Mouse (Mus musculus): ENCODE measurements at regions not wholly inside any gene's neighbourhood (a gene's known extent, or its start where the extent isn't known, plus 50 kb on each side); places are given as distances from the start of the nearest gene placed in this dataset.

GRCm38 (mm10) chr13:102573286-102573921, 120.0 kb upstream of the Cd180 start:
- Histone ChIP-seq H3K4me3 (ENCODE audit: insufficient read depth, low read depth, low read length) (no peak overlapping the region), H3K27ac (ENCODE audit: insufficient read depth, low read depth, low read length) (peak overlapping the region; percentile 45), H3K36me3 (ENCODE audit: control insufficient read depth, insufficient read depth, low read length) (no peaks in the 10 kb centered on the region), H3K4me1 (ENCODE audit: control insufficient read depth, insufficient read depth, low read length) (peaks cover 11% of the 10 kb centered on the region; the same call in 1 of the 2 replicates), H3K27me3 (replicated peaks; ENCODE audit: control insufficient read depth, insufficient read depth, low read length) (no peaks in the 10 kb centered on the region)
- TF ChIP-seq CTCF (conservative IDR thresholded peaks at IDR 0.05; ENCODE audit: insufficient read depth, insufficient read length, low read depth, low read length) (no peak), POLR2A (IDR thresholded peaks at IDR 0.05; ENCODE audit: low read depth, low read length) (no peak)
- 67% methylated on average over 5 of the region's 5 CpGs for WGBS
- DNase-seq, result no peak

DNA sequence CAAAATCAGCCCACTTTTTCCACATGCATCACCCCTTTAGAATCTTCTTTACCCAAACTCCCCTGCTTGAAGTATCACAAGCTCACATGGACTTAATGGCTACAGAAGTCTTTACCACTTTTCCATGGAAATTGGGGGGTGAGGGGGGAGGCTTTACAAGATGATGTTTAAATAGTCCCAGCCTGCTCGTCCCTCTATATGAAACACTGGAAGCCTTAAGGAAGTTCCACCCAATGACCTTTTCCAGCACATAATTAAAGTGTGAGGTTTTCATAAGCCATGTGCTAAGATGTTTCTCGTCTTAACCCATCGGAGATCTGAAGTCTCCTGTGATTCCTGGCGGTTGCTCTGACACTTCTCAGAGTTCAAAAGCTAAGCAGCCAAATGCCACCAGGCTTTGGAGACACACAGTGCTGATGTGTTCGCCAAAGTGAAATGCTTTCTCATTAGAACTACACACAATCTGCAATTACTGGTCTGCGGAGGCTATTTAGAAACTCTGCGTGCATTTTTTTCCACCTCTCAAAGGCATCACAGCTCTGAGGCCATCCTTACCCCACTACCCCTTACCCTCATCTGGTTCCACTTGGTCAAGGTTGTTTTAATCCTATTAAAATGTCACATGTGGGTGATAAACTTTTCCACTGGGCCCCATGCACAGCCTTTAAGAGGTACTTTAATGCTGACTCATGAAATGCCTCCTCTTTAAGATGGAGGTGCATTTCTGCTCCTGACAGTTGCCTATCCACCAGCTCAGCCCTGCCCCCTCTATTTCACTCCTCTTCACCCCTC, 116.3 kb upstream of the Cd180 start:
- Histone ChIP-seq H3K36me3 (ENCODE audit: control insufficient read depth, insufficient read depth, low read length) (no peaks in the 10 kb centered on the region), H3K4me3 (ENCODE audit: insufficient read depth, low read depth, low read length) (no peak overlapping the region), H3K27ac (ENCODE audit: insufficient read depth, low read depth, low read length) (no peak overlapping the region; the same call in 1 of the 2 replicates), H3K27me3 (replicated peaks; ENCODE audit: control insufficient read depth, insufficient read depth, low read length) (no peaks in the 10 kb centered on the region; the same call in 1 of the 2 replicates), H3K4me1 (ENCODE audit: control insufficient read depth, insufficient read depth, low read length) (peaks cover 11% of the 10 kb centered on the region; the same call in 1 of the 2 replicates)
- TF ChIP-seq CTCF (conservative IDR thresholded peaks at IDR 0.05; ENCODE audit: insufficient read depth, insufficient read length, low read depth, low read length), result no peak
- no peak for TF ChIP-seq POLR2A (IDR thresholded peaks at IDR 0.05; ENCODE audit: low read depth, low read length)
- no peak for DNase-seq
- WGBS, result 82% methylated on average over 7 of the region's 7 CpGs

GRCm38 (mm10) chr13:102578811-102579210, 114.5 kb upstream of the Cd180 start:
- TF ChIP-seq CTCF (conservative IDR thresholded peaks at IDR 0.05; ENCODE audit: insufficient read depth, insufficient read length, low read depth, low read length) (no peak), POLR2A (IDR thresholded peaks at IDR 0.05; ENCODE audit: low read depth, low read length) (no peak)
- H3K4me3 ChIP-seq (ENCODE audit: insufficient read depth, low read depth, low read length), result no peak overlapping the region
- no peaks in the 10 kb centered on the region for H3K4me1 ChIP-seq (ENCODE audit: control insufficient read depth, insufficient read depth, low read length)
- no peaks in the 10 kb centered on the region; the same call in 1 of the 2 replicates for H3K27me3 ChIP-seq (replicated peaks; ENCODE audit: control insufficient read depth, insufficient read depth, low read length)
- peak overlapping the region; percentile 50; the same call in 1 of the 2 replicates for H3K27ac ChIP-seq (ENCODE audit: insufficient read depth, low read depth, low read length)
- DNase-seq, result peak; percentile 66
- H3K36me3 ChIP-seq (ENCODE audit: control insufficient read depth, insufficient read depth, low read length), result no peaks in the 10 kb centered on the region
- 71% methylated on average over 2 of the region's 2 CpGs for WGBS

- no peak overlapping the region for H3K27ac ChIP-seq (ENCODE audit: insufficient read depth, low read depth, low read length)
- TF ChIP-seq POLR2A (IDR thresholded peaks at IDR 0.05; ENCODE audit: low read depth, low read length) (no peak), CTCF (conservative IDR thresholded peaks at IDR 0.05; ENCODE audit: insufficient read depth, insufficient read length, low read depth, low read length) (no peak)
- 84% methylated on average over 3 of the region's 3 CpGs for WGBS
- H3K4me3 ChIP-seq (ENCODE audit: insufficient read depth, low read depth, low read length), result no peak overlapping the region
- peaks cover 2% of the 10 kb centered on the region; the same call in 1 of the 2 replicates for H3K4me1 ChIP-seq (ENCODE audit: control insufficient read depth, insufficient read depth, low read length)
- DNase-seq, result no peak
- no peaks in the 10 kb centered on the region; the same call in 1 of the 2 replicates for H3K27me3 ChIP-seq (replicated peaks; ENCODE audit: control insufficient read depth, insufficient read depth, low read length)
- H3K36me3 ChIP-seq (ENCODE audit: control insufficient read depth, insufficient read depth, low read length), result no peaks in the 10 kb centered on the region
These were observed 113.7 kb upstream of the Cd180 start for GRCm38 (mm10) chr13:102579638-102580037.

DNA sequence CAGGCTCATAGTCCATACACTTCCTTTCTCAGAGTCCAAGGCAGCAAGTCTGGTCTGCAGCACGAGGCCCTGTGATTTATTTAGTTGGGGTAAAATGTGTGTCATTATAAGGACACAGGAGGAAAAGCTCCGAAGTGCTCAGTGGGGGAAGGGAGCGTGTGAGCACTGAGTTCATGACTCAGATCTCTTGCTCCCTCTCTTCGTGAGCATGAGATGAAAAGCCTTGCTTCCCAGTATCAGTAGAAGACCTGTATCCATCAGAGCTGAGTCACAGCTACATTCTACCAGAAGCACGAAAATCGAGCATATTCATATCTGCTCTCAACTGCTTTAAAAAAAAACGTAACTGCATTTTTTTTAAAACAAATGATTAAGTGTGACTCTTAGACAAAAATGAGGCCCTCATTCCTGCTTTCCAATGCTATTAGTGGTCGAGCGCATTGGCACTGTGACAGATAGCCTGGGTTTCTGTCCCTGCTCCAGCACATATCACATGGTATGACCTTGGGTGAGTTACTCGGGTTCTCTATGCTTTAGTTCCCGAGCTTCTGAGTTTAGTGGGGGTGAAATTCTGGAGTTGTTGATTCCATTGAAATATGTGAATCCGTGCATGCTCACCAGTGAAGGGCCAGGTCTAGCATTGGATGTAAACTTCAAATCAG, 109.2 kb upstream of the Cd180 start:
- 54% methylated on average over 12 of the region's 12 CpGs for WGBS
- no peak overlapping the region for H3K4me3 ChIP-seq (ENCODE audit: insufficient read depth, low read depth, low read length)
- DNase-seq, result no peak
- H3K27ac ChIP-seq (ENCODE audit: insufficient read depth, low read depth, low read length), result peak overlapping the region; percentile 38; the same call in 1 of the 2 replicates
- H3K4me1 ChIP-seq (ENCODE audit: control insufficient read depth, insufficient read depth, low read length), result peaks cover 2% of the 10 kb centered on the region; the same call in 1 of the 2 replicates
- no peaks in the 10 kb centered on the region; the same call in 1 of the 2 replicates for H3K27me3 ChIP-seq (replicated peaks; ENCODE audit: control insufficient read depth, insufficient read depth, low read length)
- no peak for TF ChIP-seq POLR2A (IDR thresholded peaks at IDR 0.05; ENCODE audit: low read depth, low read length)
- no peak for TF ChIP-seq CTCF (conservative IDR thresholded peaks at IDR 0.05; ENCODE audit: insufficient read depth, insufficient read length, low read depth, low read length)
- no peaks in the 10 kb centered on the region for H3K36me3 ChIP-seq (ENCODE audit: control insufficient read depth, insufficient read depth, low read length)

- TF ChIP-seq CTCF (conservative IDR thresholded peaks at IDR 0.05; ENCODE audit: insufficient read depth, insufficient read length, low read depth, low read length), result no peak
- TF ChIP-seq POLR2A (IDR thresholded peaks at IDR 0.05; ENCODE audit: low read depth, low read length), result no peak
- no peaks in the 10 kb centered on the region for H3K36me3 ChIP-seq (ENCODE audit: control insufficient read depth, insufficient read depth, low read length)
- 55% methylated on average over 5 of the region's 6 CpGs for WGBS
- H3K4me1 ChIP-seq (ENCODE audit: control insufficient read depth, insufficient read depth, low read length), result peaks cover 2% of the 10 kb centered on the region; the same call in 1 of the 2 replicates
- no peak for DNase-seq
- H3K27ac ChIP-seq (ENCODE audit: insufficient read depth, low read depth, low read length), result no peak overlapping the region
- no peak overlapping the region for H3K4me3 ChIP-seq (ENCODE audit: insufficient read depth, low read depth, low read length)
- no peaks in the 10 kb centered on the region for H3K27me3 ChIP-seq (replicated peaks; ENCODE audit: control insufficient read depth, insufficient read depth, low read length)
These were observed 107.1 kb upstream of the Cd180 start for GRCm38 (mm10) chr13:102586215-102586614.
